Mouse (Mus musculus): ENCODE results near the gene Adgrl1. TPM values are rescaled to one million over a fixed set of nuclear protein-coding genes. Genes with fewer than 3 reads are reported as not detected.

Gene Adgrl1
- polyA plus RNA-seq, 1 experiment from 2014 or later, result 51.2 TPM

DNA sequence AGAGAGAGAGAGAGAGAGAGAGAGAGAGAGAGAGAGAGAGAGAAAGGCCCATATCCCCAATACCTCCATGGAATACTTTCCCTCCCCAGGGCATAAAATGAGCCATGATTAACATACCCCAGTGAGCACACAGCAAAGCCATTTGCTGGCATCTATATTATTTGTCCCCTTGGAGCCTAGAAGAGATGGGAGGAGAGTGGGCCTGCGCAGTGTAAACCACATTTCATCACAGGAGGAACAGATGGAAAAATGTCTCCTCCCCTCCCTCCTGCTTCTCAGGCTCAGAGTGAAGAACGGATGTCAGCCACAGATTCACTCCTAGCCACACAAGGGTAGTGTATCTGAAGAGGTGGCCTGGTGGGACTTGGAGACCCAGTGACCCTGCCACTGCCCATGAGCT, 11.5 kb upstream of the Adgrl1 start:
- no peak for TF ChIP-seq CTCF (IDR thresholded peaks at IDR 0.05)

DNA sequence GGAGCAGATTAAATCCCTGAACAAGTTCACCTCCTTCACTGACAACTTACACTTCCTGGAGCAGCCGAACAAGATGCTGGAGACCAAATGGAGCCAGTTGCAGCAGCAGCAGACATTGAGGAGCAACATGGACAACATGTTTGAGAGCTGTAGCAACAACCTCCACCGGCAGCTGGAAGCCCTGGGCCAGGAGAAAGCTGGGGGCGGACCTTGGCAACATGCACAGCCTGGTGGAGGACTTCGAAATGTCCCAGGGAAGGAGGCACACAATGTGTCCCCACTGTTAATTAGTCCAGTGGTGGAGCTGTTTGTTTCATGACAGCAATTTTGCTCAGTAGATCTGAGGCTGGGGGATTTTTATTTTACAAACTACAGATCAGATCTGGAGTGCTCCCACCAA, 7.8 kb upstream of the Adgrl1 start:
- DNase-seq (ENCODE audit: low read depth, low spot score) (no peak), ATAC-seq (no peak)
- ChIA-PET POLR2A (no interaction called here), CTCF (interaction anchor here (0.9 to 6.3 kb wide), 6 partner anchors 9 to 230 kb away, joined by 3 to 65 read pairs (median 6); no protein-coding TSS in a partner anchor)
- TF ChIP-seq CTCF (IDR thresholded peaks at IDR 0.05), result no peak
- in situ Hi-C loops (cut with MboI; ENCODE audit: low pct_unique_long_range_greater_than_20kb), result loop anchor here (5.0 kb wide), 1 partner anchor 235 kb away; no protein-coding TSS in a partner anchor
- peaks cover 17% of the 10 kb centered on the region for H3K27me3 ChIP-seq

More for the DNA sequence above, 11.5 kb upstream of the Adgrl1 start:
- ChIA-PET CTCF (interaction anchor here (1.1 kb wide), 1 partner anchor 105 kb away, joined by 3 read pairs; no protein-coding TSS in a partner anchor), POLR2A (no interaction called here)
- H3K27me3 ChIP-seq, result peaks cover 19% of the 10 kb centered on the region
- DNase-seq (ENCODE audit: low read depth, low spot score) (no peak), ATAC-seq (no peak)
- in situ Hi-C loops (cut with MboI; ENCODE audit: low pct_unique_long_range_greater_than_20kb), result no loop called here

DNA sequence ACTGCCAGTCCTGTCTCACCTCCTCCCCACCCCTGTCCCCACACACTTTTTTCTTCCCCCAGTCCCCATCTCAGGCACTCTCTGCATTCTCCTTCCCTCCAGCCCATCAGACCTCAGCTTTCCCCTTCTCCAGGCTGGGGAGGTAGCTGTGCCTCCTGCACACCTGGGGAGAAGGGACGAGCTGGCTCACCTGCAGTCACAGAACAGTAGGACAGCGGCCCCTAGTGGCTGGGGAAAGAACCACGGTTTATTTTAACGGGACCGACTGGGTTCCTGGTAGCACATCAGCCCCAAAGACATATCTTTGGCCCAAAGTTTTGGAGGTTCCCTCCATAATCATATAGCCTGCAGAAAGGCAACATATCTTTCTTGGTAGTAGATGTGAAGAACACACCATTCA, 6.0 kb upstream of the Adgrl1 start:
- ChIA-PET CTCF (interaction anchor here (0.8 to 6.3 kb wide), 8 partner anchors 18 to 232 kb away, joined by 3 to 65 read pairs (median 4); partner anchors contain the start of gene Asf1b), POLR2A (no interaction called here)
- ATAC-seq (peak; percentile 41), DNase-seq (ENCODE audit: low read depth, low spot score) (no peak)
- no peak for TF ChIP-seq CTCF (IDR thresholded peaks at IDR 0.05)
- in situ Hi-C loops (cut with MboI; ENCODE audit: low pct_unique_long_range_greater_than_20kb), result loop anchor here (5.0 kb wide), 1 partner anchor 237 kb away; no protein-coding TSS in a partner anchor
- H3K27me3 ChIP-seq, result peaks cover 17% of the 10 kb centered on the region

DNA sequence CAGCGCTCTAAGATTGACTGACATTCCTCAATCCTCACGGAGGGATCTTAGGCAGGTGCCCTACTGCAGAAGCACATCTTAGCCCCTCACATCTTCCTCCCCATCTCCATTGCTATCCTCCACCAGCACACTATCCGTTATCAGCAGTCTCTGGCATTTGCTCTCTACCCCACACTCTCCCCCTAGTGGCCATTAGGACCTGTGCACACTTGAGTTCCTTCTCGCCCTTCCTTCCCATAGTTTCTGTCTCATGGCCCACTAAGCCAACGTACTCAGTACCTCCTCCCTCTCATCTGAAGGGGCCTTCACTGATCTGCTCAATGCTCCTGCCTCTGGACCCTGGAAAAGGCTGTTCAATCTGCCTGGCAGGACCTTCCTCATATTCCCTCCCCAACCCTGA, 4.0 kb upstream of the Adgrl1 start:
- in situ Hi-C loops (cut with MboI; ENCODE audit: low pct_unique_long_range_greater_than_20kb), result loop anchor here (5.0 kb wide), 1 partner anchor 114 kb away; no protein-coding TSS in a partner anchor
- ATAC-seq (no peak), DNase-seq (ENCODE audit: low read depth, low spot score) (no peak)
- POLR2A ChIA-PET, result no interaction called here
- CTCF ChIA-PET, result interaction anchor here (0.7 to 6.3 kb wide), 5 partner anchors 9 to 172 kb away, joined by 3 to 65 read pairs (median 8); partner anchors contain the start of gene Asf1b
- no peak for TF ChIP-seq CTCF (IDR thresholded peaks at IDR 0.05)
- peaks cover 10% of the 10 kb centered on the region for H3K27me3 ChIP-seq

DNA sequence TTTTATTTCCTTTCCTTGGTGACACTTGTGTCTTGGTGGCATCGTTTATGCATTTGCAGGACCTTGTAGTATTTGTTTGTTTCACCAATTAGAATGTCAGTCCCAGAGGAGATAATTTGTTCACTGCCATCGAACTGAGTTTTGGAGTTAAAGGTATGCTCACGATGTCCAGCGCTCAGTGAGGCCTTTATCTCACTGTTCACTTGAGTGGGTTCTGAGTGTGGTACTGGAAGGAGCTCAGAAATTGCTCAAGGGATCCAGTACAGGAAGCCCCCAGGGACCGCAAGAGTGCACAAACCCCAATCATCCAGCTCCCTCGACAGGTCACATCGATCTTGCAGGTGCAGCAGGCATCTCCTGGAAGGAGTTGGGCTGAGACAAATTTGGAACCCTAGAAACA, 3.4 kb upstream of the Adgrl1 start:
- no peak for DNase-seq (ENCODE audit: low read depth, low spot score)
- ChIA-PET POLR2A (no interaction called here), CTCF (interaction anchor here (1.4 to 6.3 kb wide), 4 partner anchors 23 to 172 kb away, joined by 3 to 65 read pairs (median 24); partner anchors contain the start of gene Asf1b)
- ATAC-seq, result no peak
- H3K27me3 ChIP-seq, result peaks cover 10% of the 10 kb centered on the region
- no peak for TF ChIP-seq CTCF (IDR thresholded peaks at IDR 0.05)
- in situ Hi-C loops (cut with MboI; ENCODE audit: low pct_unique_long_range_greater_than_20kb), result loop anchor here (5.0 kb wide), 1 partner anchor 114 kb away; no protein-coding TSS in a partner anchor

DNA sequence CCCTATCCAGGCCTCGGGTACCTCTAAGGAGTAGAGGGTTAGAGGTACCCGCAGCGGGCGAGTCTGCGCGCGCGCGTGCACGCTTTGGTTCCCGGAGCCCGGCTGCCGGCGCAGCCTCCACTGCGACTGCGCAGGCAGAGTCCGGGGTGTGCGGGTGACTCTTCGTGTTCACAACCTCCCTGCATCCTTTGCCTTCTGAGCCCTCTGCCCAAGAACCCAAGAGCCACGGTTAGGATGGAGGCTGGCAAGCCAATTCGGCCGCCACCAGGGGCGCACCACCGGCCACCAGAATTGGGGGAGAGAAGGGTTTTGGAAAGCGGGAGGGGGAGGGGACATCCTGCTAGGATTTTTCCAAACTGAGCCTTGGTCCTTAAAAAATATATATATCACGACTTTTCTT, 2.7 kb upstream of the Adgrl1 start:
- peaks cover 10% of the 10 kb centered on the region for H3K27me3 ChIP-seq
- in situ Hi-C loops (cut with MboI; ENCODE audit: low pct_unique_long_range_greater_than_20kb), result loop anchor here (5.0 kb wide), 1 partner anchor 115 kb away; no protein-coding TSS in a partner anchor
- ChIA-PET CTCF (no interaction called here), POLR2A (no interaction called here)
- ATAC-seq (no peak), DNase-seq (ENCODE audit: low read depth, low spot score) (no peak)
- no peak for TF ChIP-seq CTCF (IDR thresholded peaks at IDR 0.05)

DNA sequence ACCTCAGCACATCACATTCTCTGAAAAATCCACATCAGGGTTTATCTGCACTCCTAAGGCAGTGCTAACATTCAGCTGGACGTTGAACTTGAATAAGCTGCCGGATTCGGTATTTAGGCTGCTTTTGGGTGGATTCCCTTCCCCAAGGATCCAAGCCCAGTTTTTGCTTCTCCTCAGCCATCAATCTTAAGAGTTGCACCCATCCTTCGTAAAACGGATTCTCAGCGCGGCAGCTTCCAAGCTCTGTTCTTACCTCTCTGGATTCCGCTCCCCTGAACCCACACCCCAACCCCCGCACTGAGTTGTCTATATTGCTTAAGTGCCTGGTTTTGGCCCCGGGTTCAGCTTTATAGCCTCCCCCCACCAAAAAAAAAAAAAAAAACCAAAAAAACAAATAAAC, 1.4 kb upstream of the Adgrl1 start:
- H3K27me3 ChIP-seq, result peaks cover 10% of the 10 kb centered on the region
- ChIA-PET POLR2A (interaction anchor here (0.8 to 1.3 kb wide), 3 partner anchors 22 to 210 kb away, joined by 3 to 5 read pairs (median 4); no protein-coding TSS in a partner anchor), CTCF (interaction anchor here (0.7 to 2.0 kb wide), 7 partner anchors 9 to 183 kb away, joined by 3 to 7 read pairs (median 4); partner anchors contain the start of genes Asf1b and Ddx39)
- no peak for TF ChIP-seq CTCF (IDR thresholded peaks at IDR 0.05)
- DNase-seq (ENCODE audit: low read depth, low spot score) (no peak), ATAC-seq (no peak)
- in situ Hi-C loops (cut with MboI; ENCODE audit: low pct_unique_long_range_greater_than_20kb), result loop anchor here (5.0 kb wide), 1 partner anchor 116 kb away; no protein-coding TSS in a partner anchor

DNA sequence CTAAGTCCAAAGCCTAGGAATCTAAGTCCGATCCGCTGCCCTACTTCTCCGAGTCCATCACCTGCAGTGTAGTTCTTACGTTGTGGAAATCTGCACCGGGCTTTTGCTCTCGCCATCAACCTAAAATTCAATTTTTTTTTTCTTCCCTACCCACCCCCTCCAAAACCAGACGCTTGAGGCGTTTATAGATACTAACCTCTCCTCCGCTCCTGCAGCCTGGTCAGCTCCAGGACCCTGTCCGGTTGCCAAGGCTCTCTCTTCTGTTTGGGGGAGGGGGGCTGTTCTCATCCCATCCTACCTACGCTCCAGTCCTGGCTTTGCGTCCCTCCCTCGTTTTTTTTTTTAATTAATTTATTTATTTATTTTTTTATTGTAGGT, 931 bp upstream of the Adgrl1 start:
- ChIA-PET POLR2A (interaction anchor here (0.8 to 1.3 kb wide), 3 partner anchors 22 to 210 kb away, joined by 3 to 5 read pairs (median 4); no protein-coding TSS in a partner anchor), CTCF (interaction anchor here (1.3 to 2.0 kb wide), 3 partner anchors 22 to 174 kb away, joined by 4 to 7 read pairs (median 4); no protein-coding TSS in a partner anchor)
- peaks cover 10% of the 10 kb centered on the region for H3K27me3 ChIP-seq
- TF ChIP-seq CTCF (IDR thresholded peaks at IDR 0.05), result no peak
- ATAC-seq (peak; percentile 5), DNase-seq (ENCODE audit: low read depth, low spot score) (peak; percentile 81)
- in situ Hi-C loops (cut with MboI; ENCODE audit: low pct_unique_long_range_greater_than_20kb), result loop anchor here (5.0 kb wide), 1 partner anchor 117 kb away; no protein-coding TSS in a partner anchor

DNA sequence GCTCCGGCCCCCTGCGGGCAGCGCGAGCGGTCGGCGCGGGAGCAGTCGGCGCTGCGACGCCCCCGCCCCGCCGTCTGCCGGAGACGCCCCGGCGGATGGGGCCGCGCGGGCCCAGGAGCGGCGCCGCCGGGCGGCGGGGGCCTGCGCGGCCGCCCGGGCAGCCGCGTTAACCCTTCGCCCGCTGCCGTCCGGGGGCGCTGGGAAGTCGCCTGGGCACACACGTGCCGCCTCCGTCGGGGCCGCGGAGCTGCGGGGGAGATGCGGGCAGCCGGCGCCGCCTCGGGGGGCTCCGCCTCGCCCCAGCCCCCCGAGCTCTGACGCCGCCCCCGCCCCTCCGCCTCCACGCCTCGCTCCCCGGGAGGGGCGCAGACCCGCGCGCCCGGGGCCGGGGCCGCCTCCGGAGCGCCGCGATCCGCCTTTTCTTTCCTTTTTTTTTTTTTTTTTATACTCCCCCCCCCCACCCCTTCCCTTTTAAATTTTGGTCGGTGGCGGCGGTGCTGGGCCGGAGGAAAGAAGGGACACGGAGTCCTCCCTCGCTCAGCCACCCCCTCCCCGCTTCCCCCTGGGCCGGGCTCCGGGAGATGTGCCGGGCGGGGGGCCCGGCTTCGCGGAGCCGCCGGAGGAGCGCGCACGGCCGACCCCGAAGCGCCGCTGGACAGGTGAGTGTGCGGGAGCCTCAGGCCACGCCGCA, 506 bp downstream of the Adgrl1 start:
- CTCF ChIA-PET, result interaction anchor here (1.0 kb wide), 1 partner anchor 252 kb away, joined by 3 read pairs; no protein-coding TSS in a partner anchor
- no peak for DNase-seq (ENCODE audit: low read depth, low spot score)
- POLR2A ChIA-PET, result no interaction called here
- in situ Hi-C loops (cut with MboI; ENCODE audit: low pct_unique_long_range_greater_than_20kb), result no loop called here
- TF ChIP-seq CTCF (IDR thresholded peaks at IDR 0.05), result no peak
- no peaks in the 10 kb centered on the region for H3K27me3 ChIP-seq
- peak; percentile 10 for ATAC-seq

DNA sequence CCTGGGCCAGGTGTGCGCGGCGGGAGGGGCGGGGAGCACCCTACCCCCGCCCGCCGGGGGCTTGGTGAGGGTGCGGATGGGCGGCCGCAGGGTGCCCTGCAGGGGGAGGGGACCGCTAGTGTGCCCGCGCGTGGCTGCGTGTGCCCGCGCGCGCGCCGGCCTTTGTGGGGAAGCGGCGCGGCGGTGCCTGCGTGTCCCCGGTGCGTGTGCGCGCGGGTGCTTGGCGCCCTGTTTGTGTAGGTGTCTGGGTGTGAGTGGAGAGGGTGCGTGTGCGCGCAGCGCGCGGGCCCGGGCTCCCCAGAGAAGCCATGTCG, 1.0 kb downstream of the Adgrl1 start:
- ATAC-seq, result no peak
- DNase-seq (ENCODE audit: low read depth, low spot score), result no peak
- in situ Hi-C loops (cut with MboI; ENCODE audit: low pct_unique_long_range_greater_than_20kb), result no loop called here

More for the DNA sequence above, 1.0 kb downstream of the Adgrl1 start:
- H3K27me3 ChIP-seq, result no peaks in the 10 kb centered on the region
- no peak for TF ChIP-seq CTCF (IDR thresholded peaks at IDR 0.05)
- POLR2A ChIA-PET, result interaction anchor here (1.0 kb wide), 1 partner anchor 175 kb away, joined by 3 read pairs; no protein-coding TSS in a partner anchor
- CTCF ChIA-PET, result no interaction called here

Data from Patski (cell line).